Mouse (Mus musculus) heart, embryonic 10.5 days (tissue): ENCODE results near the gene Abt1. TPM values are rescaled to one million over a fixed set of nuclear protein-coding genes. Genes with fewer than 3 reads are reported as not detected.
"Not testable (repeated sequence)": the region's sequence is repeated elsewhere in the genome, so short reads cannot be mapped to it uniquely, and the experiment has no call there.

Source experiments
- DNase-seq: peaks from one replicate; pipeline ENCODE4 v3.0.0-alpha.2; 2017; ENCODE audit warnings: low spot score
- H3K27ac ChIP-seq: fragments of 300-500 bp; sonication (generic); 2 replicates; pipeline ENCODE4 v1.5.1; 2016; ENCODE audit warnings: mild to moderate bottlenecking
- H3K27me3 ChIP-seq: fragments of 300-500 bp; sonication (generic); 2 replicates; pipeline ENCODE4 v1.6.1; 2016; ENCODE audit warnings: mild to moderate bottlenecking; ENCODE audit not compliant: poor library complexity, insufficient read depth, severe bottlenecking
- H3K36me3 ChIP-seq: fragments of 300-500 bp; sonication (generic); 2 replicates; pipeline ENCODE4 v1.6.1; 2016; ENCODE audit warnings: mild to moderate bottlenecking, moderate library complexity
- H3K4me1 ChIP-seq: fragments of 300-500 bp; sonication (generic); 2 replicates; pipeline ENCODE4 v1.6.1; 2016; ENCODE audit warnings: mild to moderate bottlenecking
- H3K4me3 ChIP-seq: fragments of 300-500 bp; sonication (generic); 2 replicates; pipeline ENCODE4 v1.5.1; 2016; ENCODE audit warnings: mild to moderate bottlenecking, moderate library complexity
- H3K9me3 ChIP-seq: fragments of 300-500 bp; sonication (generic); 2 replicates; pipeline ENCODE4 v1.6.1; 2016; ENCODE audit warnings: mild to moderate bottlenecking, moderate library complexity
- WGBS: fragments of 180-500 bp; shearing (Covaris S2); methylation state at CpG from one replicate; pipeline ENCODE4 v1.1.7; 2016; 5-methylcytosine and 5-hydroxymethylcytosine counted together
- polyA plus RNA-seq: library from polyadenylated mRNA; unstranded; fragments of >200 nt; fragmentation: Nextera tagmentation; extraction: Ambion mirVana; gene quantifications from 2 replicates; pipeline ENCODE4 v1.2.1, GENCODE M21; 2016

Abt1 gene
- polyA plus RNA-seq, 1 experiment from 2014 or later = 13.0 TPM

- WGBS = 5% methylated on average over 24 of the region's 24 CpGs
- DNase-seq = no peak
- no peaks in the 10 kb centered on the region for H3K9me3 ChIP-seq
- H3K27me3 ChIP-seq = no peaks in the 10 kb centered on the region
- peaks cover 5% of the 10 kb centered on the region for H3K4me1 ChIP-seq
- peak overlapping the region; percentile 65 for H3K4me3 ChIP-seq
- H3K27ac ChIP-seq = 0 out of 2 replicates have a peak overlapping the region, but pooled peaks have one; percentile 69
- no peaks in the 10 kb centered on the region for H3K36me3 ChIP-seq
Observed at GRCm38 (mm10) chr13:23400771-23401682, 22.6 kb downstream of the Abt1 start.

- not testable (repeated sequence) for H3K4me1 ChIP-seq, H3K27ac ChIP-seq, DNase-seq, H3K9me3 ChIP-seq, H3K36me3 ChIP-seq
- peaks cover 17% of the 10 kb centered on the region for H3K27me3 ChIP-seq
- peak overlapping the region; percentile 63; the same call in 1 of the 2 replicates for H3K4me3 ChIP-seq
- 7% methylated on average over 14 of the region's 14 CpGs for WGBS
Observed at GRCm38 (mm10) chr13:23396913-23397312, 26.8 kb downstream of the Abt1 start.

- Histone ChIP-seq H3K4me1 (no peaks in the 10 kb centered on the region), H3K27ac (peak overlapping the region; percentile 17; the same call in 1 of the 2 replicates), H3K9me3 (no peaks in the 10 kb centered on the region), H3K36me3 (no peaks in the 10 kb centered on the region), H3K27me3 (peaks cover 17% of the 10 kb centered on the region), H3K4me3 (peak overlapping the region; percentile 63)
- DNase-seq = peak; percentile 85
- WGBS = under 1% methylated on average over 31 of the region's 31 CpGs
Observed at GRCm38 (mm10) chr13:23396246-23396703, 27.4 kb downstream of the Abt1 start.

- peaks cover 17% of the 10 kb centered on the region for H3K27me3 ChIP-seq
Observed at GRCm38 (mm10) chr13:23395301-23396245, 28.1 kb downstream of the Abt1 start.

GRCm38 (mm10) chr13:23387548-23387947, 36.1 kb downstream of the Abt1 start:
- DNase-seq = no peak

More at GRCm38 (mm10) chr13:23395301-23396245, 28.1 kb downstream of the Abt1 start:
- no peaks in the 10 kb centered on the region for H3K9me3 ChIP-seq
- no peak overlapping the region; the same call in 1 of the 2 replicates for H3K27ac ChIP-seq
- no peaks in the 10 kb centered on the region for H3K4me1 ChIP-seq
- H3K4me3 ChIP-seq = peak overlapping the region; percentile 63
- H3K36me3 ChIP-seq = no peaks in the 10 kb centered on the region
- 3% methylated on average over 43 of the region's 43 CpGs for WGBS
- no peak for DNase-seq

GRCm38 (mm10) chr13:23383127-23383526, 40.5 kb downstream of the Abt1 start:
- Histone ChIP-seq H3K27me3 (no peaks in the 10 kb centered on the region), H3K36me3 (no peaks in the 10 kb centered on the region), H3K27ac (no peak overlapping the region), H3K4me1 (no peaks in the 10 kb centered on the region), H3K9me3 (no peaks in the 10 kb centered on the region), H3K4me3 (no peak overlapping the region)
- 74% methylated on average over 1 of the region's 1 CpGs for WGBS
- no peak for DNase-seq

More at GRCm38 (mm10) chr13:23387548-23387947, 36.1 kb downstream of the Abt1 start:
- no peaks in the 10 kb centered on the region for H3K9me3 ChIP-seq
- no peaks in the 10 kb centered on the region for H3K4me1 ChIP-seq
- no peaks in the 10 kb centered on the region for H3K27me3 ChIP-seq
- no peak overlapping the region for H3K27ac ChIP-seq
- H3K36me3 ChIP-seq = no peaks in the 10 kb centered on the region
- 83% methylated on average over 1 of the region's 1 CpGs for WGBS
- H3K4me3 ChIP-seq = no peak overlapping the region

GRCm38 (mm10) chr13:23372433-23372832, 51.2 kb downstream of the Abt1 start:
- no peak overlapping the region for H3K27ac ChIP-seq
- H3K27me3 ChIP-seq = no peaks in the 10 kb centered on the region
- 79% methylated on average over 1 of the region's 1 CpGs for WGBS
- DNase-seq = no peak
- peaks cover 6% of the 10 kb centered on the region for H3K4me1 ChIP-seq
- no peaks in the 10 kb centered on the region for H3K9me3 ChIP-seq
- H3K4me3 ChIP-seq = no peak overlapping the region
- H3K36me3 ChIP-seq = no peaks in the 10 kb centered on the region

- Histone ChIP-seq H3K4me3 (peak overlapping the region; percentile 80; the same call in 1 of the 2 replicates), H3K27ac (peak overlapping the region; percentile 96; the same call in 1 of the 2 replicates), H3K27me3 (no peaks in the 10 kb centered on the region), H3K36me3 (0 out of 2 replicates have a peak, but pooled peaks cover 4% of the 10 kb centered on the region), H3K9me3 (no peaks in the 10 kb centered on the region), H3K4me1 (peaks cover 19% of the 10 kb centered on the region)
- no peak for DNase-seq
- 90% methylated on average over 4 of the region's 4 CpGs for WGBS
Observed at GRCm38 (mm10) chr13:23370075-23370474, 53.6 kb downstream of the Abt1 start.

GRCm38 (mm10) chr13:23369421-23369765, 54.3 kb downstream of the Abt1 start:
- Histone ChIP-seq H3K36me3 (peaks cover 10% of the 10 kb centered on the region), H3K27me3 (no peaks in the 10 kb centered on the region), H3K4me1 (peaks cover 19% of the 10 kb centered on the region), H3K27ac (peak overlapping the region; percentile 96), H3K4me3 (peak overlapping the region; percentile 80), H3K9me3 (no peaks in the 10 kb centered on the region)
- WGBS = under 1% methylated on average over 10 of the region's 10 CpGs
- no peak for DNase-seq

- Histone ChIP-seq H3K4me1 (peaks cover 19% of the 10 kb centered on the region), H3K36me3 (peaks cover 12% of the 10 kb centered on the region), H3K9me3 (no peaks in the 10 kb centered on the region), H3K27me3 (no peaks in the 10 kb centered on the region), H3K27ac (peak within 1 kb of the TSS; percentile 96), H3K4me3 (peak within 1 kb of the TSS; percentile 80)
- DNase-seq = peak; percentile 99
- under 1% methylated on average over 55 of the region's 55 CpGs for WGBS
Observed at GRCm38 (mm10) chr13:23368583-23369420, 54.9 kb downstream of the Abt1 start, which contains the start of gene Zfp322a. TSS of gene Zfp322a (minus strand) at chr13:23369208.
